Mouse (Mus musculus) embryonic facial prominence, embryonic 10.5 days (tissue): ENCODE results near the gene Coq10a. TPM values are rescaled to one million over a fixed set of nuclear protein-coding genes. Genes with fewer than 3 reads are reported as not detected.
A peak's percentile ranks its signal among the peaks of the same experiment; 100 is the strongest.

ENCODE experiments used
- DNase-seq: peaks from one replicate; pipeline ENCODE4 v3.0.0-alpha.2; 2017; ENCODE audit warnings: low spot score
- H3K27ac ChIP-seq: fragments of 300-500 bp; sonication (generic); replicated peaks from 2 replicates; pipeline ENCODE4 v1.5.1; 2016; ENCODE audit warnings: mild to moderate bottlenecking
- H3K27me3 ChIP-seq: fragments of 300-500 bp; sonication (generic); replicated peaks from 2 replicates; pipeline ENCODE4 v1.6.1; 2016; ENCODE audit warnings: low read depth, mild to moderate bottlenecking; ENCODE audit not compliant: poor library complexity, severe bottlenecking
- H3K36me3 ChIP-seq: fragments of 300-500 bp; sonication (generic); replicated peaks from 2 replicates; pipeline ENCODE4 v1.6.1; 2016; ENCODE audit warnings: mild to moderate bottlenecking, moderate library complexity
- H3K4me1 ChIP-seq: fragments of 300-500 bp; sonication (generic); 2 replicates; pipeline ENCODE4 v1.6.1; 2016
- H3K4me3 ChIP-seq: fragments of 300-500 bp; sonication (generic); 2 replicates; pipeline ENCODE4 v1.5.1; 2016; ENCODE audit warnings: mild to moderate bottlenecking, moderate library complexity
- H3K9me3 ChIP-seq: fragments of 300-500 bp; sonication (generic); 2 replicates; pipeline ENCODE4 v1.6.1; 2016; ENCODE audit warnings: mild to moderate bottlenecking
- whole genome bisulfite sequencing: fragments of 180-500 bp; shearing (Covaris S2); methylation state at CpG from one replicate; pipeline ENCODE4 v1.1.7; 2016; 5-methylcytosine and 5-hydroxymethylcytosine counted together
- polyA plus RNA-seq: library from polyadenylated mRNA; unstranded; fragments of >200 nt; fragmentation: Nextera tagmentation; extraction: Ambion mirVana; gene quantifications from 2 replicates; pipeline ENCODE4 v1.2.1, GENCODE M21; 2016

The Coq10a gene
- polyA plus RNA-seq = 9.5 and 11.1 TPM in 2 replicates

- H3K27me3 ChIP-seq = no peaks in the 10 kb centered on the region
- peaks cover 15% of the 10 kb centered on the region for H3K4me1 ChIP-seq
- H3K36me3 ChIP-seq = peaks cover 26% of the 10 kb centered on the region
- H3K9me3 ChIP-seq = no peaks in the 10 kb centered on the region
- H3K27ac ChIP-seq = peak within 1 kb of the TSS; percentile 90
- WGBS = under 1% methylated on average over 87 of the region's 87 CpGs
- H3K4me3 ChIP-seq = peak within 1 kb of the TSS; percentile 79
- peak; percentile 91 for DNase-seq
Measured at GRCm38 (mm10) chr10:128368402-128369217, at the start of gene Coq10a. Gene Coq10a, minus strand, starts transcription at chr10:128368997.

GRCm38 (mm10) chr10:128414848-128415247 is 46.1 kb upstream of the Coq10a start:
- H3K36me3 ChIP-seq = peaks cover 68% of the 10 kb centered on the region
- H3K4me3 ChIP-seq = no peak overlapping the region

GRCm38 (mm10) chr10:128413076-128413475 is 44.3 kb upstream of the Coq10a start:
- Histone ChIP-seq H3K36me3 (peaks cover 55% of the 10 kb centered on the region), H3K9me3 (no peaks in the 10 kb centered on the region), H3K27me3 (no peaks in the 10 kb centered on the region), H3K4me3 (peak overlapping the region; percentile 97), H3K4me1 (peaks cover 49% of the 10 kb centered on the region), H3K27ac (no peak overlapping the region)
- 60% methylated on average over 1 of the region's 1 CpGs for WGBS
- DNase-seq = no peak

More at GRCm38 (mm10) chr10:128414848-128415247, 46.1 kb upstream of the Coq10a start:
- H3K27me3 ChIP-seq = no peaks in the 10 kb centered on the region
- H3K9me3 ChIP-seq = no peaks in the 10 kb centered on the region
- 91% methylated on average over 5 of the region's 5 CpGs for WGBS
- H3K4me1 ChIP-seq = peaks cover 39% of the 10 kb centered on the region
- no peak overlapping the region for H3K27ac ChIP-seq
- DNase-seq = no peak

- WGBS = 67% methylated on average over 1 of the region's 1 CpGs
- Histone ChIP-seq H3K36me3 (peaks cover 55% of the 10 kb centered on the region), H3K27ac (peak overlapping the region; percentile 96; the same call in 1 of the 2 replicates), H3K4me3 (peak overlapping the region; percentile 97), H3K9me3 (no peaks in the 10 kb centered on the region), H3K27me3 (no peaks in the 10 kb centered on the region), H3K4me1 (peaks cover 52% of the 10 kb centered on the region)
- no peak for DNase-seq
Measured at GRCm38 (mm10) chr10:128412558-128412957, 43.8 kb upstream of the Coq10a start.

GRCm38 (mm10) chr10:128412055-128412381 is 43.2 kb upstream of the Coq10a start:
- H3K36me3 ChIP-seq = peaks cover 55% of the 10 kb centered on the region
- peak overlapping the region; percentile 96 for H3K27ac ChIP-seq
- H3K4me3 ChIP-seq = peak overlapping the region; percentile 97
- WGBS = under 1% methylated on average over 14 of the region's 14 CpGs
- H3K4me1 ChIP-seq = peaks cover 52% of the 10 kb centered on the region
- DNase-seq = no peak
- H3K27me3 ChIP-seq = no peaks in the 10 kb centered on the region
- H3K9me3 ChIP-seq = no peaks in the 10 kb centered on the region

GRCm38 (mm10) chr10:128411211-128412054 is 42.6 kb upstream of the Coq10a start, which contains the start of the genes Nabp2 and Rnf41:
Gene Nabp2, minus strand, starts transcription at chr10:128411492.
Gene Rnf41, plus strand, starts transcription at chr10:128411657.
- DNase-seq = peak; percentile 99
- Histone ChIP-seq H3K4me3 (peak within 1 kb of the TSS; percentile 97), H3K27ac (peak within 1 kb of the TSS; percentile 96), H3K9me3 (no peaks in the 10 kb centered on the region), H3K4me1 (peaks cover 52% of the 10 kb centered on the region), H3K27me3 (no peaks in the 10 kb centered on the region), H3K36me3 (peaks cover 54% of the 10 kb centered on the region)
- WGBS = under 1% methylated on average over 50 of the region's 50 CpGs

- no peak for DNase-seq
- WGBS = 26% methylated on average over 4 of the region's 4 CpGs
- H3K27me3 ChIP-seq = no peaks in the 10 kb centered on the region
- peaks cover 54% of the 10 kb centered on the region for H3K36me3 ChIP-seq
- peak overlapping the region; percentile 97 for H3K4me3 ChIP-seq
- no peaks in the 10 kb centered on the region for H3K9me3 ChIP-seq
- H3K27ac ChIP-seq = peak overlapping the region; percentile 96
- peaks cover 52% of the 10 kb centered on the region for H3K4me1 ChIP-seq
Measured at GRCm38 (mm10) chr10:128410560-128410845, 41.7 kb upstream of the Coq10a start.

- Histone ChIP-seq H3K27me3 (no peaks in the 10 kb centered on the region), H3K27ac (peak overlapping the region; percentile 96), H3K36me3 (peaks cover 53% of the 10 kb centered on the region), H3K4me1 (peaks cover 52% of the 10 kb centered on the region), H3K4me3 (peak overlapping the region; percentile 97), H3K9me3 (no peaks in the 10 kb centered on the region)
- WGBS = 7% methylated on average over 36 of the region's 36 CpGs
- peak; percentile 98 for DNase-seq
Measured at GRCm38 (mm10) chr10:128409692-128410559, 41.1 kb upstream of the Coq10a start.

GRCm38 (mm10) chr10:128408591-128409535 is 40.1 kb upstream of the Coq10a start:
- Histone ChIP-seq H3K4me3 (peak overlapping the region; percentile 97), H3K27ac (peak overlapping the region; percentile 96), H3K27me3 (no peaks in the 10 kb centered on the region), H3K9me3 (no peaks in the 10 kb centered on the region), H3K4me1 (peaks cover 50% of the 10 kb centered on the region), H3K36me3 (peaks cover 44% of the 10 kb centered on the region)
- 20% methylated on average over 35 of the region's 35 CpGs for WGBS
- peak; percentile 58 for DNase-seq

GRCm38 (mm10) chr10:128403931-128404330 is 35.1 kb upstream of the Coq10a start:
- no peak for DNase-seq
- H3K4me3 ChIP-seq = no peak overlapping the region
- H3K27ac ChIP-seq = no peak overlapping the region
- H3K27me3 ChIP-seq = no peaks in the 10 kb centered on the region
- no peaks in the 10 kb centered on the region for H3K9me3 ChIP-seq
- peaks cover 58% of the 10 kb centered on the region for H3K36me3 ChIP-seq
- H3K4me1 ChIP-seq = peaks cover 31% of the 10 kb centered on the region
- 85% methylated on average over 7 of the region's 7 CpGs for WGBS

GRCm38 (mm10) chr10:128401638-128402037 is 32.8 kb upstream of the Coq10a start:
- H3K36me3 ChIP-seq = peaks cover 54% of the 10 kb centered on the region
- H3K4me3 ChIP-seq = no peak overlapping the region
- WGBS = 76% methylated on average over 9 of the region's 9 CpGs
- no peaks in the 10 kb centered on the region for H3K27me3 ChIP-seq
- no peak for DNase-seq
- H3K4me1 ChIP-seq = peaks cover 28% of the 10 kb centered on the region
- no peak overlapping the region for H3K27ac ChIP-seq
- no peaks in the 10 kb centered on the region for H3K9me3 ChIP-seq
